Mouse (Mus musculus) cortical plate, adult 2 months (tissue): ENCODE measurements at regions not wholly inside any gene's neighbourhood (a gene's known extent, or its start where the extent isn't known, plus 50 kb on each side); places are given as distances from the start of the nearest gene placed in this dataset.

Experiments
- CTCF ChIP-seq: fragments of 200-500 bp; IDR thresholded peaks from 2 replicates; pipeline ENCODE4 v1.5.1; 2011; ENCODE audit warnings: mild to moderate bottlenecking, control low read depth, low read length; ENCODE audit not compliant: insufficient read depth; ENCODE audit errors: extremely low read depth
- POLR2A ChIP-seq: fragments of 200-500 bp; IDR thresholded peaks from 2 replicates; pipeline ENCODE4 v1.6.1; 2011; ENCODE audit warnings: mild to moderate bottlenecking, low read length, control low read depth; ENCODE audit not compliant: insufficient read depth; ENCODE audit errors: extremely low read depth

GRCm38 (mm10) chr12:25241675-25242074 is 144.7 kb upstream of the Id2 start:
- no peak for TF ChIP-seq POLR2A
- TF ChIP-seq CTCF = no peak
